Mouse (Mus musculus): ENCODE results near the gene Hemgn. TPM values are rescaled to one million over a fixed set of nuclear protein-coding genes. Genes with fewer than 3 reads are reported as not detected.

Gene Hemgn
- total RNA-seq, 1 experiment from 2014 or later: 0.95 TPM

Other genes with a start within 250 kb of the Hemgn start
- gene Xpa, start 217.2 kb downstream of the Hemgn start, total RNA-seq (2017): 71.4 to 82.4 TPM (median 75.9 TPM) in 3 replicates
- not detected in 3 replicates for gene Foxe1, start 69.9 kb downstream of the Hemgn start, total RNA-seq (2017)
- 8.4 to 14.5 TPM (median 11.4 TPM) in 3 replicates for gene Trmo, start 24.1 kb downstream of the Hemgn start, total RNA-seq (2017)
- 36.8 to 64.0 TPM (median 47.0 TPM) in 3 replicates for gene Anp32b, start 37.4 kb upstream of the Hemgn start, total RNA-seq (2017)
- 38.6 to 51.6 TPM (median 42.3 TPM) in 3 replicates for gene Nans, start 75.7 kb upstream of the Hemgn start, total RNA-seq (2017)
- gene Trim14, start 122.6 kb upstream of the Hemgn start, total RNA-seq (2017): 19.8 to 70.3 TPM (median 26.1 TPM) in 3 replicates
- 25.5 to 68.9 TPM (median 29.6 TPM) in 3 replicates for gene Coro2a, start 188.7 kb upstream of the Hemgn start, total RNA-seq (2017)
- gene Tbc1d2, start 236.7 kb upstream of the Hemgn start, total RNA-seq (2017): 0.75 to 1.4 TPM (median 0.87 TPM) in 3 replicates